Mouse (Mus musculus) bone marrow macrophage, adult 2 months (primary cell): ENCODE results near the gene Ensa. TPM values are rescaled to one million over a fixed set of nuclear protein-coding genes. Genes with fewer than 3 reads are reported as not detected.
"Not testable (repeated sequence)": the region's sequence is repeated elsewhere in the genome, so short reads cannot be mapped to it uniquely, and the experiment has no call there.

Experiments used
- H3K27ac ChIP-seq: 2 replicates; pipeline ENCODE4 v1.5.1; 2012; ENCODE audit warnings: low read depth, low read length; ENCODE audit not compliant: insufficient read depth
- H3K4me1 ChIP-seq: 2 replicates; pipeline ENCODE4 v1.6.1; 2012; ENCODE audit warnings: low read length; ENCODE audit not compliant: control insufficient read depth, insufficient read depth
- H3K4me3 ChIP-seq: 2 replicates; pipeline ENCODE4 v1.5.1; 2012; ENCODE audit warnings: mild to moderate bottlenecking, low read length, moderate library complexity; ENCODE audit not compliant: insufficient read depth
- CTCF ChIP-seq: IDR thresholded peaks from 2 replicates; pipeline ENCODE4 v1.5.1; 2012; ENCODE audit warnings: low read depth, mild to moderate bottlenecking, low read length, moderate library complexity
- POLR2A ChIP-seq: IDR thresholded peaks from 2 replicates; pipeline ENCODE4 v1.6.1; 2012; ENCODE audit warnings: mild to moderate bottlenecking, low read depth, low read length, borderline replicate concordance
- polyA plus RNA-seq: library from polyadenylated mRNA; stranded (reverse); fragments of >200 nt; gene quantifications from 2 replicates; pipeline ENCODE4 v1.2.4, GENCODE M21; 2012; ENCODE audit not compliant: missing spikeins, insufficient read depth, insufficient read length

Gene Ensa
- 99.2 and 115 TPM in 2 replicates for polyA plus RNA-seq

GRCm38 (mm10) chr3:95624628-95625503 is at the start of gene Ensa:
Ensa (plus strand) TSS chr3:95624993.
- no peak for TF ChIP-seq POLR2A
- TF ChIP-seq CTCF = no peak
- H3K4me1 ChIP-seq = peaks cover 30% of the 10 kb centered on the region
- peak within 1 kb of the TSS; percentile 78 for H3K27ac ChIP-seq
- peak within 1 kb of the TSS; percentile 72 for H3K4me3 ChIP-seq

GRCm38 (mm10) chr3:95587754-95588603 is 36.8 kb upstream of the Ensa start:
- 0 out of 2 replicates have a peak, but pooled peaks cover 2% of the 10 kb centered on the region for H3K4me1 ChIP-seq
- H3K4me3 ChIP-seq = peak overlapping the region; percentile 32
- H3K27ac ChIP-seq = peak overlapping the region; percentile 32
- no peak for TF ChIP-seq CTCF
- TF ChIP-seq POLR2A = no peak

GRCm38 (mm10) chr3:95588604-95589086 is 36.1 kb upstream of the Ensa start, which contains the start of gene Golph3l:
Golph3l (plus strand) TSS chr3:95588934.
- no peak for TF ChIP-seq CTCF
- Histone ChIP-seq H3K4me1 (0 out of 2 replicates have a peak, but pooled peaks cover 2% of the 10 kb centered on the region), H3K4me3 (peak within 1 kb of the TSS; percentile 87), H3K27ac (peak within 1 kb of the TSS; percentile 73)

GRCm38 (mm10) chr3:95598734-95599133 is 26.1 kb upstream of the Ensa start:
- Histone ChIP-seq H3K27ac (no peak overlapping the region), H3K4me3 (no peak overlapping the region), H3K4me1 (no peaks in the 10 kb centered on the region; the same call in 1 of the 2 replicates)
- TF ChIP-seq POLR2A = no peak
- no peak for TF ChIP-seq CTCF

- no peak overlapping the region for H3K4me3 ChIP-seq
- TF ChIP-seq POLR2A (no peak), CTCF (no peak)
- H3K27ac ChIP-seq = no peak overlapping the region
Measured at GRCm38 (mm10) chr3:95601287-95601686, 23.5 kb upstream of the Ensa start.

GRCm38 (mm10) chr3:95606096-95606495 is 18.7 kb upstream of the Ensa start:
- H3K4me3 ChIP-seq = no peak overlapping the region
- TF ChIP-seq CTCF (no peak), POLR2A (no peak)
- peaks cover 15% of the 10 kb centered on the region for H3K4me1 ChIP-seq
- no peak overlapping the region for H3K27ac ChIP-seq

More at GRCm38 (mm10) chr3:95601287-95601686, 23.5 kb upstream of the Ensa start:
- H3K4me1 ChIP-seq = no peaks in the 10 kb centered on the region; the same call in 1 of the 2 replicates

- TF ChIP-seq POLR2A = no peak
- no peak for TF ChIP-seq CTCF
- H3K4me1 ChIP-seq = peaks cover 21% of the 10 kb centered on the region
- peak overlapping the region; percentile 6; the same call in 1 of the 2 replicates for H3K27ac ChIP-seq
- no peak overlapping the region for H3K4me3 ChIP-seq
Measured at GRCm38 (mm10) chr3:95609195-95609594, 15.6 kb upstream of the Ensa start.

- Histone ChIP-seq H3K4me1 (peaks cover 11% of the 10 kb centered on the region), H3K4me3 (no peak overlapping the region), H3K27ac (no peak overlapping the region)
- TF ChIP-seq POLR2A (no peak), CTCF (no peak)
Measured at GRCm38 (mm10) chr3:95613996-95614395, 10.8 kb upstream of the Ensa start.

- Histone ChIP-seq H3K4me1 (peaks cover 2% of the 10 kb centered on the region; the same call in 1 of the 2 replicates), H3K27ac (no peak overlapping the region), H3K4me3 (no peak overlapping the region)
- no peak for TF ChIP-seq POLR2A
- no peak for TF ChIP-seq CTCF
Measured at GRCm38 (mm10) chr3:95618511-95618910, 6.3 kb upstream of the Ensa start.

GRCm38 (mm10) chr3:95621241-95621640 is 3.6 kb upstream of the Ensa start:
- Histone ChIP-seq H3K27ac (no peak overlapping the region), H3K4me3 (no peak overlapping the region), H3K4me1 (peaks cover 6% of the 10 kb centered on the region)
- TF ChIP-seq CTCF (no peak), POLR2A (no peak)

GRCm38 (mm10) chr3:95622421-95622820 is 2.4 kb upstream of the Ensa start:
- not testable (repeated sequence) for H3K27ac ChIP-seq, H3K4me3 ChIP-seq, H3K4me1 ChIP-seq
